Mouse (Mus musculus) yolk sac, embryonic 10.5 days (tissue): ENCODE results near the gene Slc22a21.

Experiments used
- DNase-seq: peaks from one replicate; pipeline ENCODE4 v3.0.0-alpha.2; 2017; ENCODE audit warnings: low spot score

The Slc22a21 gene

GRCm38 (mm10) chr11:53903781-53904533, 76.2 kb downstream of the Slc22a21 start:
- peak; percentile 82 for DNase-seq

- no peak for DNase-seq
Measured at GRCm38 (mm10) chr11:53902741-53903140, 77.4 kb downstream of the Slc22a21 start.

GRCm38 (mm10) chr11:53900991-53901390, 79.1 kb downstream of the Slc22a21 start:
- DNase-seq: no peak

- no peak for DNase-seq
Measured at GRCm38 (mm10) chr11:53899981-53900380, 80.2 kb downstream of the Slc22a21 start.
